11 mouse cellular contexts compared by ENCODE assay signal in genomic region chr14:114566411-114567030, GRCm38 (mm10).
DNase-seq lines count a peak whose midpoint lies in the region; ATAC-seq lines count a peak whose summit lies in the region.
"Had no signal": no experiment of that assay in that cellular context is flagged by ENCODE, and none has a peak within 500 bp of the region (broad histone marks: within the 10 kb centered on the region; RNA-seq: fewer than 3 reads in every experiment).

No protein-coding gene starts in this region.

- H3K36me3 ChIP-seq in forebrain, embryonic 14.5 days (ENCODE audit: control insufficient read depth, insufficient read depth, low read length), result no peaks in the 10 kb centered on the region
- no peaks in the 10 kb centered on the region for H3K36me3 ChIP-seq in forebrain, embryonic 10.5 days (replicated peaks)
- H3K36me3 ChIP-seq in limb, embryonic 11.5 days (ENCODE audit: control insufficient read depth, insufficient read depth, low read length), result no peaks in the 10 kb centered on the region
- H3K36me3 ChIP-seq in limb, embryonic 10.5 days, result no peaks in the 10 kb centered on the region
- H3K36me3 ChIP-seq in embryonic facial prominence, embryonic 11.5 days (replicated peaks; ENCODE audit: control insufficient read depth, insufficient read depth, low read depth, low read length), result no peaks in the 10 kb centered on the region
- H3K36me3 ChIP-seq: limb, embryonic 15.5 days had no signal

- H3K4me2 ChIP-seq in forebrain, embryonic 14.5 days (ENCODE audit: low read length), result no peak overlapping the region
- H3K4me2 ChIP-seq in limb, embryonic 11.5 days (ENCODE audit: low read depth, severe bottlenecking), result no peak overlapping the region
- no peak overlapping the region for H3K4me2 ChIP-seq in embryonic facial prominence, embryonic 11.5 days (ENCODE audit: low read depth, low read length)
- H3K4me2 ChIP-seq: limb, embryonic 15.5 days had no signal

- 0 out of 2 replicates have a peak, but pooled peaks have one; percentile 29 for ATAC-seq in forebrain, embryonic 14.5 days
- no peak for ATAC-seq in limb, embryonic 11.5 days (ENCODE audit: insufficient number of reproducible peaks, low FRiP score, low TSS enrichment, low read depth)
- no peak for ATAC-seq in embryonic facial prominence, embryonic 11.5 days (replicated peaks; ENCODE audit: insufficient number of reproducible peaks, low FRiP score, low TSS enrichment, low read depth)

- no peaks in the 10 kb centered on the region for H3K27me3 ChIP-seq in forebrain, embryonic 14.5 days (replicated peaks; ENCODE audit: control insufficient read depth, insufficient read depth, low read length)
- no peaks in the 10 kb centered on the region for H3K27me3 ChIP-seq in forebrain, embryonic 10.5 days (ENCODE audit: poor library complexity, severe bottlenecking)
- H3K27me3 ChIP-seq in limb, embryonic 11.5 days (ENCODE audit: control insufficient read depth, insufficient read depth, low read length), result no peaks in the 10 kb centered on the region
- H3K27me3 ChIP-seq in limb, embryonic 10.5 days (ENCODE audit: low read depth, poor library complexity, severe bottlenecking), result no peaks in the 10 kb centered on the region
- H3K27me3 ChIP-seq in embryonic facial prominence, embryonic 11.5 days (ENCODE audit: control insufficient read depth, insufficient read depth, low read length), result no peaks in the 10 kb centered on the region
- H3K27me3 ChIP-seq: CH12.LX; limb, embryonic 15.5 days had no signal

- 46% methylated on average over 4 of the region's 4 CpGs for WGBS in forebrain, embryonic 14.5 days
- 47% methylated on average over 4 of the region's 4 CpGs for WGBS in forebrain, embryonic 10.5 days
- WGBS in limb, embryonic 11.5 days, result 47% methylated on average over 4 of the region's 4 CpGs
- 52% methylated on average over 4 of the region's 4 CpGs for WGBS in limb, embryonic 10.5 days
- 48% methylated on average over 4 of the region's 4 CpGs for WGBS in embryonic facial prominence, embryonic 11.5 days

- DNase-seq in forebrain, embryonic 14.5 days (ENCODE audit: low spot score), result peak; percentile 32
- no peak for DNase-seq in forebrain, embryonic 10.5 days (ENCODE audit: extremely low spot score, low spot score)
- peak; percentile 49 for DNase-seq in limb, embryonic 11.5 days (ENCODE audit: low spot score)
- DNase-seq in limb, embryonic 10.5 days (ENCODE audit: low spot score), result no peak
- DNase-seq in ES-CJ7 (ENCODE audit: low read depth, low spot score), result peak; percentile 5
- peak; percentile 29 for DNase-seq in embryonic facial prominence, embryonic 11.5 days (ENCODE audit: low spot score)
- DNase-seq in cerebellum, adult 11 months, result no peak
- DNase-seq in urinary bladder, postnatal 36 days (ENCODE audit: low spot score in 2 of 2), result no peak
- DNase-seq: adrenal gland, postnatal 25 days had no signal

- no peak overlapping the region for H3K4me3 ChIP-seq in forebrain, embryonic 14.5 days (ENCODE audit: low read depth, low read length)
- no peak overlapping the region for H3K4me3 ChIP-seq in forebrain, embryonic 10.5 days
- no peak overlapping the region for H3K4me3 ChIP-seq in limb, embryonic 11.5 days (ENCODE audit: low read depth, low read length)
- H3K4me3 ChIP-seq in limb, embryonic 10.5 days, result no peak overlapping the region
- H3K4me3 ChIP-seq in embryonic facial prominence, embryonic 11.5 days (ENCODE audit: low read depth, low read length), result no peak overlapping the region
- H3K4me3 ChIP-seq: limb, embryonic 15.5 days had no signal

- H3K9me3 ChIP-seq in forebrain, embryonic 14.5 days (replicated peaks; ENCODE audit: control insufficient read depth, low read length), result no peaks in the 10 kb centered on the region
- no peaks in the 10 kb centered on the region for H3K9me3 ChIP-seq in forebrain, embryonic 10.5 days
- H3K9me3 ChIP-seq in limb, embryonic 11.5 days (ENCODE audit: control insufficient read depth, low read length), result no peaks in the 10 kb centered on the region
- H3K9me3 ChIP-seq in limb, embryonic 10.5 days (replicated peaks), result no peaks in the 10 kb centered on the region
- H3K9me3 ChIP-seq in embryonic facial prominence, embryonic 11.5 days (replicated peaks; ENCODE audit: control insufficient read depth, low read length), result no peaks in the 10 kb centered on the region
- H3K9me3 ChIP-seq: limb, embryonic 15.5 days had no signal

- H3K9ac ChIP-seq in forebrain, embryonic 14.5 days (ENCODE audit: low read length), result no peak overlapping the region
- no peak overlapping the region for H3K9ac ChIP-seq in limb, embryonic 11.5 days (ENCODE audit: low read length)
- H3K9ac ChIP-seq in embryonic facial prominence, embryonic 11.5 days (replicated peaks; ENCODE audit: low read length), result no peak overlapping the region
- H3K9ac ChIP-seq: limb, embryonic 15.5 days had no signal

- no peak overlapping the region for H3K27ac ChIP-seq in forebrain, embryonic 14.5 days (ENCODE audit: low read depth, low read length)
- H3K27ac ChIP-seq in forebrain, embryonic 10.5 days, result no peak overlapping the region
- no peak overlapping the region for H3K27ac ChIP-seq in limb, embryonic 11.5 days (replicated peaks; ENCODE audit: low read depth, low read length)
- no peak overlapping the region for H3K27ac ChIP-seq in limb, embryonic 10.5 days
- H3K27ac ChIP-seq in embryonic facial prominence, embryonic 11.5 days (replicated peaks; ENCODE audit: low read depth, low read length), result no peak overlapping the region
- H3K27ac ChIP-seq: limb, embryonic 15.5 days had no signal

- no peaks in the 10 kb centered on the region for H3K4me1 ChIP-seq in forebrain, embryonic 14.5 days (ENCODE audit: control insufficient read depth, insufficient read depth, low read length)
- H3K4me1 ChIP-seq in forebrain, embryonic 10.5 days, result no peaks in the 10 kb centered on the region
- no peaks in the 10 kb centered on the region for H3K4me1 ChIP-seq in limb, embryonic 11.5 days (ENCODE audit: control insufficient read depth, insufficient read depth, low read length)
- no peaks in the 10 kb centered on the region for H3K4me1 ChIP-seq in limb, embryonic 10.5 days
- no peaks in the 10 kb centered on the region for H3K4me1 ChIP-seq in embryonic facial prominence, embryonic 11.5 days (ENCODE audit: control insufficient read depth, insufficient read depth, low read length)
- H3K4me1 ChIP-seq: limb, embryonic 15.5 days had no signal

Comparison
In these comparisons a context has a peak if more than half of its experiments do, and no peak if none do; other contexts are left out.
1. DNase-seq: peak in forebrain, embryonic 14.5 days (single experiment), limb, embryonic 11.5 days (single experiment), ES-CJ7 (single experiment) and embryonic facial prominence, embryonic 11.5 days (single experiment); none in forebrain, embryonic 10.5 days (single experiment), limb, embryonic 10.5 days (single experiment), cerebellum, adult 11 months (single experiment) and urinary bladder, postnatal 36 days (0 of 2).